Mouse (Mus musculus) forebrain, embryonic 15.5 days (tissue): ENCODE data around the gene Tinagl1. TPM values are rescaled to one million over a fixed set of nuclear protein-coding genes. Genes with fewer than 3 reads are reported as not detected.

Source experiments
- ATAC-seq: fragments of 200-750 bp; cut with Nextera tagmentation; replicated peaks from 2 replicates; pipeline ENCODE4 v1.8.0; 2017; ENCODE audit warnings: mild to moderate bottlenecking, moderate TSS enrichment, moderate library complexity
- H3K27ac ChIP-seq: fragments of 300-500 bp; sonication (generic); replicated peaks from 2 replicates; pipeline ENCODE4 v1.5.1; 2015; ENCODE audit warnings: mild to moderate bottlenecking, inconsistent platforms
- H3K27me3 ChIP-seq: fragments of 300-500 bp; sonication (generic); 2 replicates; pipeline ENCODE4 v1.6.1; 2015; ENCODE audit warnings: inconsistent platforms
- H3K36me3 ChIP-seq: fragments of 300-500 bp; sonication (generic); 2 replicates; pipeline ENCODE4 v1.6.1; 2015; ENCODE audit warnings: mild to moderate bottlenecking, inconsistent platforms
- H3K4me1 ChIP-seq: fragments of 300-500 bp; sonication (generic); 2 replicates; pipeline ENCODE4 v1.6.1; 2015; ENCODE audit warnings: inconsistent platforms
- H3K4me2 ChIP-seq: fragments of 300-500 bp; sonication (generic); replicated peaks from 2 replicates; pipeline ENCODE4 v1.6.1; 2015; ENCODE audit warnings: mild to moderate bottlenecking, inconsistent platforms
- H3K4me3 ChIP-seq: fragments of 300-500 bp; sonication (generic); 2 replicates; pipeline ENCODE4 v1.5.1; 2015; ENCODE audit warnings: mild to moderate bottlenecking, inconsistent platforms
- H3K9ac ChIP-seq: fragments of 300-500 bp; sonication (generic); replicated peaks from 2 replicates; pipeline ENCODE4 v1.6.1; 2015; ENCODE audit warnings: mild to moderate bottlenecking, inconsistent platforms
- H3K9me3 ChIP-seq: fragments of 300-500 bp; sonication (generic); 2 replicates; pipeline ENCODE4 v1.6.1; 2016; ENCODE audit warnings: inconsistent platforms
- WGBS: fragments of 180-500 bp; shearing (Covaris S2); methylation state at CpG from one replicate; pipeline ENCODE4 v1.1.7; 2015; ENCODE audit warnings: mixed read lengths; 5-methylcytosine and 5-hydroxymethylcytosine counted together
- polyA plus RNA-seq: library from polyadenylated mRNA; unstranded; fragments of >200 nt; fragmentation: Nextera tagmentation; extraction: Ambion mirVana; gene quantifications from 2 replicates; pipeline ENCODE4 v1.2.1, GENCODE M21; 2015

Tinagl1 gene
- polyA plus RNA-seq, 1 experiment from 2014 or later = 5.6 TPM

DNA sequence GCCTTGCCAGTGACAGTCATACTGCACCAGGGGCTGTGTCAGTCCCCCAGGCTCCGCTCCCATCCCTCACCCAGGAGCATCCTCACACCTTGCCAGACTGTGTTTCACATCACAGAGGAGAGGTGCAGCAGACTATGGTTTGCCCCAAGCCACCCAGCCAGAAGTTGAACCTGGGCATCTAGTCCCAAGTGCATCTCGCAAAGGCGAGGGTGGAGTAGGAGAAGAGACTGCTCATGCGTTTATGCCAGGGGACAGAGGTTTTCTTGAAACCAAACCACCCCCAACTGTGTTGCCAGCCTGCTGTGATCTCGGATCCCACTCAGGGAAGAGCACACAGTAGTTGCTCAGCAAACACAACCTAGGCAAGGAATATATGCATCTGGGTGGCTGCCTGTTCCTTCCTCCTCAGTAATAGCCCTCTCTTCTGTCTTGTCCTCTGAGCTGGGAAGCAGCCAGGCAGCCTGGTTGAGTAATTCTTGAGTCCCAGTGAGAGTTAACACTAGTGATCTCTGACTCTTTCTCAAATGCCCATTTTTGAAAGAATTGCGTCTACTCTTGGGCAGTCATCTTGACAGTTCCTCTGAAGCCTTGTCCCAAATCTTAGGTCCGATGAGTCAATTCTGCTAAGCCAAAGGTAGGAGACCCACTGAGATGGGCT is 43.3 kb downstream of the Tinagl1 start:
- H3K27ac ChIP-seq = no peak overlapping the region
- H3K4me2 ChIP-seq = no peak overlapping the region
- H3K9me3 ChIP-seq = no peaks in the 10 kb centered on the region
- WGBS = 87% methylated on average over 7 of the region's 7 CpGs
- H3K36me3 ChIP-seq = peaks cover 13% of the 10 kb centered on the region
- H3K27me3 ChIP-seq = no peaks in the 10 kb centered on the region; the same call in 1 of the 2 replicates
- ATAC-seq = no peak
- no peaks in the 10 kb centered on the region for H3K4me1 ChIP-seq
- no peak overlapping the region for H3K4me3 ChIP-seq
- no peak overlapping the region for H3K9ac ChIP-seq

DNA sequence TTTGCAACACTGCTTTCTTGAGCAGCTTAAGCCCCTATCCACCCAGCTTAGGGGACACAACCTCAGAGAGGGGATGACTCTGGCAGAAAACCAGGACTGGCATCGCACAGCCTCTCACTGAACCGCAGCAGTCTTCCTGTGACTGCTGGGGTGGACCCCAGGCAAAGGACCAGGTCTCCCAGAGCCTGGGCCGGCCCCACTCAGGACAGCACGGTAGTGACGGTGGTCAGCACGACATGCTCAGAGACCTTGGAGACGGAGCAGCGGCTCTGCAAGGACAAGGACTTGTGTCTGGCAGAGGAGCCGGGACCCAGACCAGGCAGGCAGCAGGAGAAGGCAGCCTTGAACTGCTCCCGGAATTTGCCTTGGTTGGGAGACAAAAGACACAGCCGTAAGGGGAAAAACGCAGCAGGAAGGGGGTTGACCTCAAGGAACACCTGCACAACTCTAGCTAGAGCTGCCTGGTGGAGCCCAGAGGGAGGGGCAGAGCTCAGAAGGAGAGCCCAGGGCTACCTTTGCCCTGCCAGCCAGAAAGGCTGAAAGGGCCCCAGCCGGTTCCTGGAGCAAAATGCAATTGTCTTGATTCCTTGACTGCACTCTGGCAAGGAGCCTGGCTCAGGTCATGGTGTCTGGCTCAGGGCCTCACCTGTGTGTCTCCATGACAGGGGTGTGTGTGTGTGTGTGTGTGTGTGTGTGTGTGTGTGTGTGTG is 44.1 kb downstream of the Tinagl1 start:
- Histone ChIP-seq H3K4me1 (no peaks in the 10 kb centered on the region), H3K4me3 (no peak overlapping the region), H3K9ac (no peak overlapping the region), H3K9me3 (no peaks in the 10 kb centered on the region), H3K27me3 (no peaks in the 10 kb centered on the region), H3K27ac (no peak overlapping the region), H3K4me2 (no peak overlapping the region), H3K36me3 (peaks cover 20% of the 10 kb centered on the region)
- ATAC-seq = no peak
- 50% methylated on average over 13 of the region's 13 CpGs for WGBS

DNA sequence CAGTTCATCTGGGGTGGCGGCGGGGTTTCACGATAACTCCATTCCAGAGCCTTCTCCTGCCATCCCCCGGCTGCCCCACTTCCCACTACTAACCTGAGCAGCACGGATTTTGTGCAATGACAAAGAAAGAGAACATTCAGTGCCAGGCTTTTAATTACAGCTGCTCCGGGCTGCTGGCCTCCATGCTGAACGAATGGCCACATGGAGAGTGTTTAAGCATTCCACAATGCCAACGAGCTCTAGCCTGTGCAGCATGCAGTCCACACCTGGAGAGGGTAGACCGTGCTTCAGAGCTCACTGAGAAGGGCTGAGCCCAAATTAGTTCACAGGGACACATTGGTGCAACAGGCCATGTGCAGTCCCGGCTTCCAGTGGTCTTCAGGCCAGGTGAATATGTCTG is 44.8 kb downstream of the Tinagl1 start:
- H3K4me3 ChIP-seq = no peak overlapping the region
- WGBS = 63% methylated on average over 10 of the region's 10 CpGs
- H3K4me1 ChIP-seq = no peaks in the 10 kb centered on the region
- no peaks in the 10 kb centered on the region for H3K27me3 ChIP-seq
- no peak for ATAC-seq
- no peak overlapping the region for H3K9ac ChIP-seq
- H3K9me3 ChIP-seq = no peaks in the 10 kb centered on the region
- no peak overlapping the region for H3K27ac ChIP-seq
- H3K36me3 ChIP-seq = peaks cover 21% of the 10 kb centered on the region
- H3K4me2 ChIP-seq = no peak overlapping the region

DNA sequence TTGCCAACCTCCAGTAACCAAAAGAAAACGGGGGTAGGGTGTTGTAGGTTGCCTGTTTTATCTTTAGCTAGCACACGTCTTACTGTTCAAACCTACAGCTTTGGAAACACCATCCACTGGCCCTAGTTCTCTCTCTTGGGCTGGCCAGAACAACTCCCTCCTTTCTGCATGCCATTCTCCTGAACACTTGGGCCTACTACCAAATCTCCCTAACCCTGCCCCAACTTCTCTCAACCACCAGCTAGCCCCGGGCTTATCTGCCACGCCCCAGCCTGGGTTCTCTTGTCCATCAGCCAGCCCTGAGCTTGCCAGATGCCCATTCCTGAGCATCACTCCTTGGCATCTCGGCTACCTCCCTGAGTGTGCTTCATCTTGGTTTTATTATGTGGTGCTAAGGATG is 46.0 kb downstream of the Tinagl1 start:
- Histone ChIP-seq H3K27me3 (no peaks in the 10 kb centered on the region), H3K9me3 (no peaks in the 10 kb centered on the region), H3K27ac (no peak overlapping the region), H3K4me3 (no peak overlapping the region), H3K36me3 (peaks cover 25% of the 10 kb centered on the region), H3K9ac (no peak overlapping the region), H3K4me1 (no peaks in the 10 kb centered on the region), H3K4me2 (no peak overlapping the region)
- 84% methylated on average over 5 of the region's 5 CpGs for WGBS
- no peak for ATAC-seq

DNA sequence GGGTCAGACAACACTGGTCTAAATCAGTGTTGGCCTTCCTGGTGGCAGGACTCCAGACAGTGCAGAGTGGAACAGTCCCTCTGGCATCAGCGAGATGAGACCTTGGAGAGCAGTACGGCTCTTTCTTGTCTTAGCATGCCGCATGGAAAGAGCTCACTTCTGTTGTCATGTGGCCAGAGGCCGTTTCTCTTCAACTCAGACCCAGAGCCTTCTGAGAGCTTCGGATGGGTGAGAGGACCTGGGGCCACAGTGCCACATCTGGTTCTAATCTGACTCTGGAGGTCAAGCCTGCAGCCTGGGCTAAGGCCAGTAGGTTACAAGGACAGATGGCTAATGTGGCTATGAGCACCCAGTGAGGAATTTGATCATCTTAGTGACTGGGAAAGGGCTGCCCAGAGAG is 49.0 kb downstream of the Tinagl1 start:
- Histone ChIP-seq H3K4me2 (no peak overlapping the region), H3K36me3 (peaks cover 38% of the 10 kb centered on the region), H3K4me3 (no peak overlapping the region), H3K27me3 (no peaks in the 10 kb centered on the region), H3K27ac (no peak overlapping the region), H3K9me3 (no peaks in the 10 kb centered on the region), H3K4me1 (no peaks in the 10 kb centered on the region), H3K9ac (no peak overlapping the region)
- WGBS = 90% methylated on average over 5 of the region's 5 CpGs
- ATAC-seq = no peak

DNA sequence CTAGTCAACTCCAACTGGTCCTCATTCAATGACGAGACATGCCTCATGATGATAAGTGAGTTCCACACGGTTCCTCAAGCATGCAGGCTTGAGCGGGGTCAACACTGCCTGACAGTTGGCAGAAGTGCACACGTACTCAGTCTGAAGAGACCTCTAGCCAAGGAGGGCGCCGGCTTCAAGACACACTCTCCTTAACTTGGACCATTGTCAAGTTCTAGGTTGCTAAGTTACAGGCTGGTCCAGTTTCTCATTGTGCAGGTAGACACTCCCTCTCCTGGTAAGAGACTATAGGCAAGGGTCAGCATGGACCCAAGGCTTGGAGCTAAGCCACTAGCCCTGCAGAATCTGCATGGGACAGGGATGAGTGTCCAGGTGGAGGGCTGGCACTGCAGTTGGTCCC is 49.8 kb downstream of the Tinagl1 start:
- Histone ChIP-seq H3K4me3 (no peak overlapping the region), H3K9ac (no peak overlapping the region), H3K4me2 (no peak overlapping the region), H3K36me3 (peaks cover 38% of the 10 kb centered on the region), H3K27me3 (no peaks in the 10 kb centered on the region), H3K4me1 (no peaks in the 10 kb centered on the region), H3K27ac (no peak overlapping the region), H3K9me3 (no peaks in the 10 kb centered on the region)
- no peak for ATAC-seq
- WGBS = 92% methylated on average over 6 of the region's 6 CpGs

DNA sequence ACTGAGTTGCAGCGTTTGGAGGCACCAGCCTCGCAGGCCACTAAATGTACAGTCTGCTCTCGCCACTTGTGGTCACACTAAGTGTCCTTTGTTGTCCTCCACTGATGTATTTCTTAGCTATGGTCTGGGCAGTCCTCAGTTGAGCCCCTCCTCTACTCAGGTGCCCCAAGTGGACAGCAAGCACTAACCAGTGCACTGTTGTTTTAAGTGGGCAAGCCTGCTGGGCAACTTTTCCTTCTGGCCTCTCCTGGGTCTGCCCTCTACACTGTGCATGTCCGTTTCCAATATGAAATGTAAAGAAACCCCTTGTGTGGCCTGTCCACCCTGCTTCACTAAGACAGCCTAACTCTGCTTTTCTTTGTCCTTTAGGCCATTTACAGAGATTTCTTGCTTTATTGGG is 50.8 kb downstream of the Tinagl1 start:
- Histone ChIP-seq H3K4me3 (no peak overlapping the region), H3K9me3 (no peaks in the 10 kb centered on the region), H3K4me2 (no peak overlapping the region), H3K27me3 (no peaks in the 10 kb centered on the region), H3K4me1 (no peaks in the 10 kb centered on the region), H3K27ac (no peak overlapping the region), H3K9ac (no peak overlapping the region), H3K36me3 (peaks cover 38% of the 10 kb centered on the region)
- 88% methylated on average over 4 of the region's 4 CpGs for WGBS
- ATAC-seq = no peak

DNA sequence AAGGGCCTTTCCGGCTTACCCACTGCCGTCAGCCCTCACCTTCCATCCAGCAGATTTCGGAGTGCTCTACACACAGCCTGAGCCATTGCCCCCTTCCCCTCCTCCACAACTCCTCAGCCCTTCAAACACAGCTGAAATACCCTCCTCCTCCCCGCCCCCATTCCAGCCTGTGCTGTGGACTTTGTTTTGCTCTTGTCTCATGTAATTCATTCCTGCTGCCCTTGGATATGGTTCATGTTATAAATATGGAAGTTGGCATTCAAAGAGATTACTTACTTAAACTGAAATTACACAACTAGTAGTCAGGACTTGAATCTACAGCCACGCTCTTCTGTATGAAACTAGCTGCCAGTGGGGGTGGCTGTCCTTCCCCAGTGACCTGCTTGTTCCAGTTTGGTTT is 51.9 kb downstream of the Tinagl1 start:
- Histone ChIP-seq H3K27me3 (no peaks in the 10 kb centered on the region), H3K27ac (no peak overlapping the region), H3K36me3 (peaks cover 37% of the 10 kb centered on the region), H3K4me1 (no peaks in the 10 kb centered on the region), H3K9me3 (no peaks in the 10 kb centered on the region), H3K4me2 (no peak overlapping the region), H3K9ac (no peak overlapping the region), H3K4me3 (no peak overlapping the region)
- no peak for ATAC-seq
- WGBS = 88% methylated on average over 5 of the region's 5 CpGs

DNA sequence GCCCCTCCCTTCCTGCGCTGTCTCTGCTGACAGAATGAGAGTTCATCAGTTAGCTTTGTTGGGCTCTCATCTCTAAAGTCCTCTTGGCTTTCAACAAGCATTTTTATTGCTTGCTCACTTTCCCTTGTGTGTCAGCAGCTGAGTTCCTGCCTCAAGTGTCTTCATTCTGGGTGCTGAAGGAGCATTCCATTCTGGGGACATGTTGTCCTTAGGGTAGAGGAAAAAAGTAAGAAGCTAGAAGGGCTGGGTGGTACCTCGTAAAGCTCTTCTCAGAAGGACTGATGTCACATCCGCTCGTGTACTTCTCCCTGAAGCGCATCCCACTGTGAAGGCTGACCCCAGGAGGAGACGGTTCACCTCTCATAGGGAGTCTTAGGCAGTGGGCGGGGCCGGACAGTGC is 53.4 kb downstream of the Tinagl1 start:
- Histone ChIP-seq H3K36me3 (peaks cover 25% of the 10 kb centered on the region; the same call in 1 of the 2 replicates), H3K4me1 (no peaks in the 10 kb centered on the region), H3K4me3 (no peak overlapping the region), H3K27ac (no peak overlapping the region), H3K9ac (no peak overlapping the region), H3K9me3 (no peaks in the 10 kb centered on the region), H3K27me3 (no peaks in the 10 kb centered on the region), H3K4me2 (no peak overlapping the region)
- ATAC-seq = no peak
- WGBS = 77% methylated on average over 8 of the region's 8 CpGs

DNA sequence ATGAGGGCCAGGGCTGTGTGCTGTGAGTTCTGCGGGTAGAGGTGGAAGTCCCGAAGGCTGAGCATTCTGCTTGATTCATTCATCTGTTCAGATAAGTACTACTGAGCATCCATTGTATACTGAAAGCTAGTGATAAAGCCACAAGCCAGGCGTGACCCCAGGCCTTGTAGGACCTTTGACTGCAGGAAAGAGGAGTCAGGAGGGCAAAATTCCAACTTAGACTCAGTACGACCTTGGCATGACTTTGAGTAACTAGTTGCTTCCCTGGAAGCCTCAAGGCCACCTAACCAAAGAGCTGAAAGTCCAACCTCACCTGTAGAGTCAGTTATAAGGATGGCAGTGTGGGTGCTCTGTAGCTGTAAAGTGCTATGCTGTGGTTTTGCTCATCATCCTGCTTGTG is 54.2 kb downstream of the Tinagl1 start:
- Histone ChIP-seq H3K4me3 (no peak overlapping the region), H3K9me3 (no peaks in the 10 kb centered on the region), H3K4me2 (no peak overlapping the region), H3K36me3 (peaks cover 17% of the 10 kb centered on the region; the same call in 1 of the 2 replicates), H3K4me1 (no peaks in the 10 kb centered on the region), H3K27me3 (no peaks in the 10 kb centered on the region), H3K9ac (no peak overlapping the region), H3K27ac (no peak overlapping the region)
- no peak for ATAC-seq
- WGBS = 89% methylated on average over 4 of the region's 4 CpGs
